Mouse (Mus musculus) left cerebral cortex, adult 8-10 months (tissue): ENCODE measurements around the gene Phactr1. TPM values are rescaled to one million over a fixed set of nuclear protein-coding genes. Genes with fewer than 3 reads are reported as not detected.
A peak's percentile ranks its signal among the peaks of the same experiment; 100 is the strongest.

ENCODE experiments used
- DNase-seq, 2 experiments: peaks; one replicate each; pipeline ENCODE4 v3.0.0; 2022; ENCODE audit warnings: low spot score in 2 of 2
- total RNA-seq, 4 experiments: library from RNA; stranded (reverse); gene quantifications; 2 replicates each; pipeline ENCODE4 v1.2.4; 2022

Phactr1 gene
- total RNA-seq, 4 experiments from 2014 or later: 515 to 570 (median 537) TPM

DNA sequence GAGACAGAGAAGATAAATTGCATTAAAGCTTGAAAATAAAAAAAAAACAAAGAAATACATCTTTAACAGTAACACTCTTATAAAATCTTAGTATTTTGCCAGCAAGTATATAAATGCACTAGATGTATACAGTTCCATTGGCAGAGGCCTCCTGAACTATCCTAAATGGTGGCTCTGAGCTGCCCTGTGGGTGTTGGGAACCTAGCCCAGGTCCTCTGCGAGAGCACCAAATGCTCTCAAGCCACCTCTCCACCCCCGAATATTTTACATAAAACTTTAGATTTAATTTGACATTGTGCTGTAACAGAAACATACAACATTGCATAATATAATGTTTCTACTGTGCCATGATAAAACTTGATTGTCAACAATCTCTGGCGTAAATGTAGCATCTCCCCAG is 293.1 kb downstream of the Phactr1 start:
- DNase-seq: no peak

DNA sequence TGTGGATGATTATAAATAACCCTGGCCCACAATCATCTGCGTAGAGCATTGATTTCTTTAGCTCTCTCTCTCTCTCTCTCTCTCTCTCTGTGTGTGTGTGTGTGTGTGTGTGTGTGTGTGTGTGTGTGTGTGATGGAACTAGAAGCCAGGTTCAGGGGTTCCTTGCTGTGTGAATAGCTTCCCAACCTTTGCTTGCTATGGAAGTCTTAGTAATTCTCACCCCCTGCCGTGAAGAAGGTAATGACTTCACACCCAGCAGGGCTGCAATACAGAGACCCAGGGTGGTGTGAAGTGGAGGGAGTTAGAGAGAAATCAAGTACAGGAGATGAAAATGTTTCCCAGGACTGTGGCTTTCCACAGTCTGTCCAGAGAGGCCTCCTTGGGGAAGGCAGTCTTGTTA is 293.5 kb downstream of the Phactr1 start:
- DNase-seq: no peak

DNA sequence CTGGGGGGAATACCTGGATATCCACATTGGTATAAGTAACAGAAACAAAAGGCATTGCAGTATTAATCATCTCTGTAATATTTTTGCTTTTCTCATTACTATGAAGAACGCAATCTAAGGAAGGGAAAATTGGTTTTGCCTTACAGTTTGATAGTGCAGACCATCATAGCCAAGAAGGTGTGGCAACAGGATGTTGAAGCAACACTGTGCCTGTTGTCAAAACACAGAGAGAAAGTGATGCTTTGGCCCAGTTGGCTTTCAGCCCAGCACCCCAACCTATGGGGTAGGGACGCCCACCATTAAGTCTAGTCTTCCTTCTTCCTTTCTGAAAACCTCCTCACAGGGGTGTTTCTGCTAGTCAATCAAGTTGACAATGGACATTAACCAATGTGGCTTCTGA is 294.1 kb downstream of the Phactr1 start:
- DNase-seq: no peak

GRCm38 (mm10) chr13:42976144-42976543 is 295.7 kb downstream of the Phactr1 start:
- no peak for DNase-seq

- DNase-seq: no peak
These were observed 296.5 kb downstream of the Phactr1 start for GRCm38 (mm10) chr13:42976967-42977366.

- DNase-seq: no peak
These were observed 300.2 kb downstream of the Phactr1 start for GRCm38 (mm10) chr13:42980581-42980980.

GRCm38 (mm10) chr13:42982646-42983045 is 302.2 kb downstream of the Phactr1 start:
- DNase-seq: no peak

DNA sequence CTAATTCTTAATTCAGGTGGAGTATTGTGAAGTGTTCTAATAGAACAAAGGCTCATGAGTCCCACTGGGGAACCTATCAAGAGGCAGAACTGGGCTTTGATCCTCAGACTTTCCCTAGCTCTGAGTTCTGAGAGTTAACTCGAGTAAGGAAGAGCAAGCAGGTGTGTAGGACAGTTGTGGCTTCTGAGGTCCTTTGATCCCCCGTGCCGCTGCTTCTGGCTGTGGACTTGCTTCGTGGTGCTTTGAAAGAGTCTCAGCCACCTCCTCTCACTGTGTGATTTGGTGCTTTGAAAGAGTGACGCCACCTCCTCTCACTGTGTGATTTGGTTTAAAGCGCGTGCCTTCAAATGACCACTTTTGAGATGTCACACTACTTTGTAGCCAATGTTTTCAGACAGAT is 305.4 kb downstream of the Phactr1 start:
- DNase-seq: no peak

GRCm38 (mm10) chr13:42987931-42988579 is 307.6 kb downstream of the Phactr1 start:
- DNase-seq: no peak

DNA sequence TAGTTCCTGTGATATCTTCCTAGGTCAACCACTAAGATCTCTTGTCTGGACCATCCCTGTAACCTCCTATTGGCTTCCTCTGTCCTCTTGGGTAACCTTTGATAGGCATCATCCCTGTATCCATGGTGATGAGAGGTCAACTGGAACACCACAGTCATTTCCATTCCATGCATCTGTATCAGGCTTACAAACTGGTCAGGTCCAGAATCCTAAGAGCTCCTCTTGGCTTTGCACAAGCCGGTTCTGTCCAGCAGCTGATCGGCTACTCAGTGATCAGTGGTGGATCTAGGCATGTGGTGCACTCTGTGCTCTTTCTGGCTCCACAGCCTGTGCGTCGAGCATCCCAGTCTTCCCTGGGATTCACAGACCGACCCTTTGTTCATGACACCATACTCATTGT is 309.1 kb downstream of the Phactr1 start:
- DNase-seq: no peak

DNA sequence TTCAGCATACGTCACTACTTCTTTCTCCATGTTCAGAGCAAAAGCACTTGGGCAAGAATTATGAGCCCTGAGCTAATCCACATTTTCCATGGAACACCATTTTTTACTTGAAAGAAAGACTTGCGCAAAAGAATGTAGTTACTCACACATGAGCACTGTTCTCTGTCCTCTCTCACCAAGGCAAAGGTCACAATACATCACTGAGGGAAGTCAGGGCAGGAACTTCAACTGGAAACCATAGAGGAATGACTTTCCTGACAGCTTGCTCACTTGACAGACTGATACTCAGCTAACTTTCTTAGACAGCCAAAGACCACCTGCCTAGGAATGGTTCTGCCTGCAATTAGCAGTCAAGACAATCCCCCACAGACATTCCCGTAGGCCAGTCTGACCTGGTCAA is 309.6 kb downstream of the Phactr1 start:
- DNase-seq: no peak

- DNase-seq: no peak
These were observed 310.2 kb downstream of the Phactr1 start for GRCm38 (mm10) chr13:42990493-42991111.

- no peak for DNase-seq
These were observed 310.7 kb downstream of the Phactr1 start for GRCm38 (mm10) chr13:42991164-42991563.

- peak in 1 of 2 experiments; percentile 43 for DNase-seq
These were observed 311.9 kb downstream of the Phactr1 start for GRCm38 (mm10) chr13:42992306-42992705.

DNA sequence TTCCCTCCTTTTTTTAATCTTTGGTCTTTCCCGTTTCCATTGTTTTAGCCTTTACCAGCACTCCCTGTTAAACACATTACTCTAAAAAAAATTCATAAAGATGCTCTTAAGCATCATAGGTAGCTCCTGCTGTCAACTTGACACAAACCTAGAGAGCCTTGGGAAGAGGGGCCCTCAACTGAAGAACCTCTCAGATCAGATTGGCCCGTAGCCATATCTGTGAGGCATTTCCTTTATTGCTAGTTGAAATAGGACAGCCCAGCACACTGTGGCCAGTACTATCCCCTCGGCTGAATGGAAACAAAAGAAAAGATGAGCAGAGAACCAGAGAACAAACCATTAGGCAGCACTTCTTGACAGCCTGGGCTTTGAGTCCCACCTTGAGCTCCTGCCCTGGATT is 313.9 kb downstream of the Phactr1 start:
- no peak for DNase-seq

DNA sequence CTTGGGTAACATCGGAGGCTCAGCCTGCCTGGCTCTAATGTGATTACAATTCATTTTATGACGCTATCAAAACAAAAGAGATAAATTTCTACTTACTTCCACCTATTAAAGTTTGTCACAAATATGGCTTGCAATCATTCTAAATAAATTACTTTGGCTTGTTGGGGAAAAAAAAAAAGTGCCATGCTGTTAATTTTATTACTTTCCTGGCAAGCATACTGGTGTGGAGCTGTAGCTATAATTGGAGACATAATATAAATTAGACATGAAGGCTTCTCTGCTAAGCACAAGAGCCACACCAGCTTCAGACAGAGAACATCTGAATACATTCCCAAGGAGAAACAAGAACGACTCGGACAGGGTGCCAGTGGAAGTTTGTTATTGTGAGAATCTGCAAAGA is 315.8 kb downstream of the Phactr1 start:
- DNase-seq: no peak

DNA sequence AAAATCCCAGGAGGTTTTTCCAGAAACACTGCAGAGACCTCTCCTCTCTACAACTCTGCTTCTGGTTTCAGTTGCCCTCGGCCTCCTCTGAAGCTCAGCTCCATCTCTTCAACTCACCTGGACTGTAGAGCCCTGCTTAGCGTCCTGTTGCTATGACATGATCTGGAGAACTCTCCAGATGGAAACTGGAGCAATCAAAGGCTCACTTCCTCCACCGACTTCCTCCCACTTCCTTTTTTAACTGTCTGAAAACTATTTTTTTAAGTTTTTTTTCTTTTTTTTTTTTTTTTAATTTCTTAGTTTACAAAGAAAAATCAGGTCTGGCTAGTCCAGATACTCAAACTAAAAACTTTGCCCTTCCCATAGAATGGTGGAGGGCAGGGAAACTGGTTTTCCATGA is 318.9 kb downstream of the Phactr1 start:
- no peak for DNase-seq

- no peak for DNase-seq
These were observed 324.7 kb downstream of the Phactr1 start for GRCm38 (mm10) chr13:43005131-43005579.

DNA sequence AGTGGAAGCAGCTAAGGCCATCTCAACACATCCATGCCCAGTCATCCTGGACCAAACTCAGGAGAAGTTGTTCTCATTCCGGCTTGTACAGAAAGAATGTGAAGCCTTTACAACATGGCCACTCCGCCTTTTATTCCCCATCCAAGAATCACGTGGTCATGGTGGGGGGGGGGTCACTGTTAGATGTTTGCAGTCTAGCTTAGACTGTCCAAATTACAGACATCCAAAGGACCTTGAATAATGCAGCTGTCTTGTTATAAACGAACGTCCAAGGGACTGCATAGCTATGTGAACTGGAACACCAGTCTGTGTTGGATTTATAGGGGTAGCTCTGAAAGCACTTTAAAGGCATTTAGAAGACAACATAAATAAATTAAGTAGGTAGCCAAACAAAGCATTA is 328.0 kb downstream of the Phactr1 start:
- no peak for DNase-seq

- DNase-seq: no peak
These were observed 329.2 kb downstream of the Phactr1 start for GRCm38 (mm10) chr13:43009596-43009995.

DNA sequence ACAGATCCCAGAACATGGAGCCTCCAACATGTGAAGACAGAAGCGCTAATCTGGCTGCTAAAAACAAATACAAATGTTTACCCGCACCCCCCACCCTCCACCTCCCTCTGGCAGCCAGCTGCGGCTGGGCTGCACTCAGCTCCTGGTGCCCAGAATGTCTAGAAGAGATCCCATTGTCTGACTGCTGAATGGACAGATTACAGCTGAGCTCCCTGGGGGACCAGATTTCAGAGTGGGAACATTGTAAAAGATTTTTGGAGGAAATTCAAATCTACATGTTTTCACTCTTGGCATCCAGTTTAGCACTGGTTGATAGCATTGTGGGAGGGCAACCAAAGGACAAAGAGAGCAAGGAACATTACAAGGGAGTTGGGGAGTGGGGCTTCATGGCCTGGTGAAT is 331.1 kb downstream of the Phactr1 start:
- DNase-seq: no peak

- no peak for DNase-seq
These were observed 333.6 kb downstream of the Phactr1 start for GRCm38 (mm10) chr13:43013984-43014383.

DNA sequence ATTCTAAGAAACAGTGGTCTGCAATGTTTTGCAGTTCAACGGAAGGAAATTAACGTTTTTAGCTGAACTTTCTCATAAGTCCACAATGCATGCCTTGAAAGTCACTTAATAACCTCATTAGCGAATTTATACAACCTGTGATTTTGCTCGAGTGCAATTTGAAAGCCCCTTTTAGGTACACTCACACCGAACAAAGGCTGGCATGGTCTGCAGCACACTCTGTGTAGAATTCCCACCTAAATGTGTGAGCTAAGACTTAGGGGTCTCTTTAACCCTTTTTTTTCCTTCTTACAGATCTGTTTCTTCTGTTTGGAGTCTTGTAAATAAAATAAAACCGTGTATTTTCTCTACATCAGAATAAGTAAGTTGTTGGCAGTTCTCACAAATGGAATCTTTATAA is 335.3 kb downstream of the Phactr1 start:
- no peak for DNase-seq
